Mouse (Mus musculus) C2C12 (cell line): ENCODE results near the gene Pank1.

Source experiments
- CEBPB ChIP-seq: IDR thresholded peaks from one replicate; pipeline ENCODE4 v1.6.1; 2011; ENCODE audit warnings: low read depth, mild to moderate bottlenecking, control low read depth, moderate library complexity
- CTCF ChIP-seq: IDR thresholded peaks from one replicate; pipeline ENCODE4 v1.5.1; 2011; ENCODE audit not compliant: control insufficient read depth, insufficient read depth, insufficient read length
- FOSL1 ChIP-seq: IDR thresholded peaks from one replicate; pipeline ENCODE4 v1.8.0; 2011; ENCODE audit warnings: mild to moderate bottlenecking, low read length; ENCODE audit not compliant: poor library complexity, insufficient read depth, severe bottlenecking
- MAX ChIP-seq: IDR thresholded peaks from one replicate; pipeline ENCODE4 v1.6.1; 2011; ENCODE audit warnings: mild to moderate bottlenecking, control low read depth
- MYOD1 ChIP-seq: IDR thresholded peaks from one replicate; pipeline ENCODE4 v1.6.1; 2011; ENCODE audit warnings: low read depth; ENCODE audit not compliant: control insufficient read depth, insufficient read length
- USF1 ChIP-seq: IDR thresholded peaks from one replicate; pipeline ENCODE4 v1.6.1; 2011; ENCODE audit warnings: low read depth, mild to moderate bottlenecking, control low read depth, moderate library complexity

DNA sequence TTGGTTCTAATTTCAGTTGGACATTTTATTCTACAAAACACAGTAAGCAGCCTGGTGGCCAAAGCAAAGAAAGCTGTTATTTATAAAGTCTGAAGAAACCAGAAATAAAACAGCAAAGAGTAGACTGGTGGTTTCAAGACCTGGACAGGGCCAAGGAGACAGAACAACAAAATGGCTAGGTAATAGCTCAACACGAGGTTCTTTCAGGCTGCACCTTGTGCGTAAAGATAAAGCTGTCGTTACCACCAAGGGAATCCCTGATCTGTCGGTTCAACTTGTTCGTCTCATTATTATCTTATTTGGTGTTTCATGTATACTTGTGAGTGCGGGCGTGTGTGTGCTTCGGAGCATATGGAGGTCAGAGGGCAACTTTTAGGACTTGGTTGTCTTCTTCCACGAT, 31.1 kb downstream of the Pank1 start:
- TF ChIP-seq MYOD1: no peak
- no peak for TF ChIP-seq CEBPB
- no peak for TF ChIP-seq USF1
- no peak for TF ChIP-seq CTCF
- TF ChIP-seq FOSL1: no peak
- TF ChIP-seq MAX: no peak
